Comparison of ENCODE assay signal across 9 mouse cellular contexts in genomic region chr16:73096091-73097083, GRCm38 (mm10).
A peak's percentile ranks its signal among the peaks of the same experiment; 100 is the strongest.
DNase-seq lines count a peak whose midpoint lies in the region; ATAC-seq and TF ChIP-seq lines count a peak whose summit lies in the region.
"Had no signal": no experiment of that assay in that cellular context is flagged by ENCODE, and none has a peak within 500 bp of the region (broad histone marks: within the 10 kb centered on the region; RNA-seq: fewer than 3 reads in every experiment).

No protein-coding gene starts in this region.

- no peak overlapping the region; the same call in 1 of the 2 replicates for H3K27ac ChIP-seq in kidney, embryonic 14.5 days (ENCODE audit: low read depth, low read length)
- H3K27ac ChIP-seq in embryonic facial prominence, embryonic 14.5 days (replicated peaks; ENCODE audit: low read depth, low read length), result no peak overlapping the region
- no peak overlapping the region for H3K27ac ChIP-seq in neural tube, embryonic 12.5 days
- H3K27ac ChIP-seq in lung, postnatal 0 days (ENCODE audit: low read length), result no peak overlapping the region
- H3K27ac ChIP-seq: lung, embryonic 15.5 days had no signal

- no peaks in the 10 kb centered on the region for H3K27me3 ChIP-seq in kidney, embryonic 14.5 days (ENCODE audit: control insufficient read depth, insufficient read depth, low read length)
- no peaks in the 10 kb centered on the region for H3K27me3 ChIP-seq in embryonic facial prominence, embryonic 14.5 days (replicated peaks; ENCODE audit: control insufficient read depth, insufficient read depth, low read length)
- no peaks in the 10 kb centered on the region for H3K27me3 ChIP-seq in neural tube, embryonic 12.5 days (replicated peaks)
- no peaks in the 10 kb centered on the region for H3K27me3 ChIP-seq in lung, postnatal 0 days (replicated peaks; ENCODE audit: insufficient read depth, low read length)
- H3K27me3 ChIP-seq: lung, embryonic 15.5 days had no signal

- no peak overlapping the region for H3K9ac ChIP-seq in kidney, embryonic 14.5 days (ENCODE audit: low read depth, low read length)
- H3K9ac ChIP-seq in embryonic facial prominence, embryonic 14.5 days (ENCODE audit: low read depth, low read length), result no peak overlapping the region
- no peak overlapping the region for H3K9ac ChIP-seq in neural tube, embryonic 12.5 days
- H3K9ac ChIP-seq in lung, postnatal 0 days (replicated peaks; ENCODE audit: low read depth), result no peak overlapping the region
- H3K9ac ChIP-seq: lung, embryonic 15.5 days had no signal

- TF ChIP-seq EP300 in lung, postnatal 0 days (IDR thresholded peaks at IDR 0.05), result no peak

- no peak for TF ChIP-seq CTCF in lung, postnatal 0 days (IDR thresholded peaks at IDR 0.05)

- H3K4me2 ChIP-seq in kidney, embryonic 14.5 days (replicated peaks; ENCODE audit: low read depth, low read length), result peak overlapping the region; percentile 31
- peak overlapping the region; percentile 39 for H3K4me2 ChIP-seq in embryonic facial prominence, embryonic 14.5 days (ENCODE audit: low read depth, low read length)
- H3K4me2 ChIP-seq in neural tube, embryonic 12.5 days (replicated peaks), result peak overlapping the region; percentile 45
- H3K4me2 ChIP-seq in lung, postnatal 0 days (replicated peaks; ENCODE audit: low read depth, low read length), result no peak overlapping the region
- H3K4me2 ChIP-seq: lung, embryonic 15.5 days had no signal

- no peaks in the 10 kb centered on the region for H3K9me3 ChIP-seq in kidney, embryonic 14.5 days (ENCODE audit: control insufficient read depth, low read length)
- no peaks in the 10 kb centered on the region for H3K9me3 ChIP-seq in embryonic facial prominence, embryonic 14.5 days (ENCODE audit: control insufficient read depth, low read length)
- no peaks in the 10 kb centered on the region for H3K9me3 ChIP-seq in neural tube, embryonic 12.5 days
- H3K9me3 ChIP-seq in lung, postnatal 0 days (ENCODE audit: low read length), result no peaks in the 10 kb centered on the region
- H3K9me3 ChIP-seq: lung, embryonic 15.5 days had no signal

- no peak overlapping the region for H3K4me3 ChIP-seq in kidney, embryonic 14.5 days (ENCODE audit: low read length)
- H3K4me3 ChIP-seq in embryonic facial prominence, embryonic 14.5 days (ENCODE audit: low read depth, low read length), result no peak overlapping the region
- no peak overlapping the region for H3K4me3 ChIP-seq in neural tube, embryonic 12.5 days
- H3K4me3 ChIP-seq in lung, postnatal 0 days (ENCODE audit: low read depth, low read length), result no peak overlapping the region
- H3K4me3 ChIP-seq: lung, embryonic 15.5 days had no signal

- intact Hi-C loops in left cerebral cortex, postnatal 14 days (cut with DNase I), result loop anchor here (5.0 kb wide), 1 partner anchor 1316 kb away; the partner anchor contains the start of gene Robo2

- ATAC-seq in kidney, embryonic 14.5 days (ENCODE audit: low FRiP score, low TSS enrichment), result no peak
- ATAC-seq in embryonic facial prominence, embryonic 14.5 days (ENCODE audit: low read depth), result no peak
- ATAC-seq in neural tube, embryonic 12.5 days (ENCODE audit: low FRiP score, low read depth), result peak; percentile 75
- no peak for ATAC-seq in lung, postnatal 0 days

- H3K4me1 ChIP-seq in kidney, embryonic 14.5 days (ENCODE audit: control insufficient read depth, insufficient read depth, low read length), result peaks cover 13% of the 10 kb centered on the region
- peaks cover 19% of the 10 kb centered on the region for H3K4me1 ChIP-seq in embryonic facial prominence, embryonic 14.5 days (ENCODE audit: control insufficient read depth, insufficient read depth, low read length)
- H3K4me1 ChIP-seq in neural tube, embryonic 12.5 days, result peaks cover 19% of the 10 kb centered on the region
- H3K4me1 ChIP-seq in lung, postnatal 0 days (ENCODE audit: insufficient read depth, low read depth, low read length), result no peaks in the 10 kb centered on the region
- H3K4me1 ChIP-seq: lung, embryonic 15.5 days had no signal

- H3K36me3 ChIP-seq in kidney, embryonic 14.5 days (ENCODE audit: control insufficient read depth, insufficient read depth, low read length), result no peaks in the 10 kb centered on the region
- H3K36me3 ChIP-seq in embryonic facial prominence, embryonic 14.5 days (ENCODE audit: control insufficient read depth, insufficient read depth, low read length), result no peaks in the 10 kb centered on the region
- H3K36me3 ChIP-seq in neural tube, embryonic 12.5 days, result no peaks in the 10 kb centered on the region
- H3K36me3 ChIP-seq in lung, postnatal 0 days (ENCODE audit: insufficient read depth, low read length), result no peaks in the 10 kb centered on the region
- H3K36me3 ChIP-seq: lung, embryonic 15.5 days had no signal

- DNase-seq in kidney, postnatal 25 days, result no peak
- DNase-seq in embryonic facial prominence, embryonic 14.5 days (ENCODE audit: low spot score), result no peak
- peak; percentile 24 for DNase-seq in kidney, postnatal 14 days
- no peak for DNase-seq in lung, postnatal 0 days (ENCODE audit: low spot score)
- no peak for DNase-seq in left cerebral cortex, postnatal 14 days (ENCODE audit: low spot score in 2 of 2)
- DNase-seq in heart, adult 18-20 months, result no peak

- WGBS in kidney, embryonic 14.5 days, result 7% methylated on average over 8 of the region's 8 CpGs
- 12% methylated on average over 8 of the region's 8 CpGs for WGBS in embryonic facial prominence, embryonic 14.5 days
- WGBS in neural tube, embryonic 12.5 days, result 4% methylated on average over 8 of the region's 8 CpGs
- 34% methylated on average over 8 of the region's 8 CpGs for WGBS in lung, postnatal 0 days
